Mouse (Mus musculus): ENCODE measurements around the gene Cntnap2. TPM values are rescaled to one million over a fixed set of nuclear protein-coding genes. Genes with fewer than 3 reads are reported as not detected.

Gene Cntnap2
- total and polyA plus RNA-seq, 2 experiments, result not detected

DNA sequence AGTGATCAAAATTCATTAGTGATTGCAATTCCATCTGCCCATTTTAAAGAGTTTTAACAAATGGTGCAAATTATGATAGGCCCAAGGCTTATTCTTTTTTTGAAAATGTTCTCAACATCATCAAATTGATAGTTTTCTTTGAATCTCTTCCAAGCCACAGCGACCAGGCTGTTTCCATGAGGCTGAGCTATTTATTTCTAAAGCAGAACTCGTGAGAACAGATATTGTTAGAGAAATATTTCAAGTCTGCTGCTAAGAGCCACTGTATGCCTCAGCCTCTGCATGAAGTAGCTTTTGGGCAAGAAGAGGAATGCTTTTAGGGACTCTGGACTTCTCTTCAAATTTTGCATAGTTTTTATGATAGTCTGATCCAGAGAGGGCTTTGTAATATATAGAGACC is 1972.2 kb downstream of the Cntnap2 start:
- H3K36me3 ChIP-seq (ENCODE audit: control insufficient read depth, insufficient read depth, low read length), result no peaks in the 10 kb centered on the region
- no peaks in the 10 kb centered on the region for H3K79me2 ChIP-seq (ENCODE audit: control insufficient read depth, insufficient read depth, low read length)
- H3K4me1 ChIP-seq (ENCODE audit: control insufficient read depth, insufficient read depth, low read length), result no peaks in the 10 kb centered on the region
- no peak for DNase-seq (ENCODE audit: extremely low read depth, low read depth, low spot score)
- H3K4me3 ChIP-seq (ENCODE audit: insufficient read depth, low read depth, low read length), result no peak overlapping the region
- 68% methylated on average over 2 of the region's 2 CpGs for WGBS
- TF ChIP-seq POLR2A (IDR thresholded peaks at IDR 0.05; ENCODE audit: extremely low read depth, insufficient read depth, low read length), result no peak
- TF ChIP-seq CTCF (IDR thresholded peaks at IDR 0.05; ENCODE audit: low read depth, low read length), result no peak
- H3K9ac ChIP-seq (ENCODE audit: low read depth, low read length), result no peak overlapping the region
- H3K27ac ChIP-seq (replicated peaks; ENCODE audit: insufficient read depth, low read depth, low read length), result no peak overlapping the region
- H3K27me3 ChIP-seq (ENCODE audit: control insufficient read depth, insufficient read depth, low read length), result no peaks in the 10 kb centered on the region

DNA sequence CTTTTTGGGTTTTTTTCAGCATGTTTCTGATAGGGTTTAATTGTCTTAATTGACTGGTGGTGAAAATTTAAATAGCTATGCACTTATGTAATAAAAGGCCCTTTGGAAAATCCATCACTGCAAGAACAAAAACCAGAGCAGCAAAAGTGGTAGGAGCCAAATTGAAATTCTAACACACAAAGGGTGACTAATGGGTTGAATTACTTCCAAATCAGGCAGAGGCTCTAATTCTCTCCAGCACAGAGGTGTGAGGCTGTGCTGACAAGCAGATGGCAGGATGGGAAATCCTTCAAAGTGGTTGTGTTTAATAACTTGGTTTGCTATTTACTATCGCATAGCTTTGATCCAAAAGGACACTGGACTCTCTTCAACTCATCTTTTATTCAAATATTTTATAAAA is 1983.4 kb downstream of the Cntnap2 start:
- H3K4me1 ChIP-seq (ENCODE audit: control insufficient read depth, insufficient read depth, low read length), result no peaks in the 10 kb centered on the region
- H3K27ac ChIP-seq (replicated peaks; ENCODE audit: insufficient read depth, low read depth, low read length), result no peak overlapping the region
- WGBS, result 77% methylated on average over 1 of the region's 1 CpGs
- no peak for DNase-seq (ENCODE audit: extremely low read depth, low read depth, low spot score)
- H3K27me3 ChIP-seq (ENCODE audit: control insufficient read depth, insufficient read depth, low read length), result no peaks in the 10 kb centered on the region; the same call in 1 of the 2 replicates
- H3K9ac ChIP-seq (ENCODE audit: low read depth, low read length), result no peak overlapping the region
- TF ChIP-seq CTCF (IDR thresholded peaks at IDR 0.05; ENCODE audit: low read depth, low read length) (no peak), POLR2A (IDR thresholded peaks at IDR 0.05; ENCODE audit: extremely low read depth, insufficient read depth, low read length) (no peak)
- H3K79me2 ChIP-seq (ENCODE audit: control insufficient read depth, insufficient read depth, low read length), result no peaks in the 10 kb centered on the region
- H3K36me3 ChIP-seq (ENCODE audit: control insufficient read depth, insufficient read depth, low read length), result no peaks in the 10 kb centered on the region
- H3K4me3 ChIP-seq (ENCODE audit: insufficient read depth, low read depth, low read length), result no peak overlapping the region

DNA sequence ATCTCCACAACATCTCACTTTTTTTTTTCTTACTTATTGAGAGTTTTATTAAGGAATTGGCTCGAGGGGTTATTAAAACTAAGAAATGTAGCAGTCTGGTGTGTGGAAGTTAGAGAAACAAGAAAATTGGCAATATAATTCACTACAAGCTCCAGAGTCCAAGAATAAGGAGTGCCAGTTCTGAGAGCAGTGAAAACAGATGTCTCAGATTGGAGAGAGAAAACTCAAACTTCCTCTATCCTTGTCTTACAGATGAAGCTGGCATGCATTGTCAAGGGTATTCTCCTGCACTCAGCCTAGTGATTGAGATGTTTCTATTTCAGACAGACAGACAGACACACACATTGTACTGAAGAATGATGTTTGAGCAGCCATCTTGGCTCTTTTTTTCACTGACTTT is 1984.4 kb downstream of the Cntnap2 start:
- DNase-seq (ENCODE audit: extremely low read depth, low read depth, low spot score), result no peak
- Histone ChIP-seq H3K9ac (ENCODE audit: low read depth, low read length) (no peak overlapping the region), H3K27me3 (ENCODE audit: control insufficient read depth, insufficient read depth, low read length) (no peaks in the 10 kb centered on the region; the same call in 1 of the 2 replicates), H3K79me2 (ENCODE audit: control insufficient read depth, insufficient read depth, low read length) (no peaks in the 10 kb centered on the region), H3K4me3 (ENCODE audit: insufficient read depth, low read depth, low read length) (no peak overlapping the region), H3K36me3 (ENCODE audit: control insufficient read depth, insufficient read depth, low read length) (no peaks in the 10 kb centered on the region), H3K27ac (replicated peaks; ENCODE audit: insufficient read depth, low read depth, low read length) (no peak overlapping the region), H3K4me1 (ENCODE audit: control insufficient read depth, insufficient read depth, low read length) (no peaks in the 10 kb centered on the region)
- no peak for TF ChIP-seq POLR2A (IDR thresholded peaks at IDR 0.05; ENCODE audit: extremely low read depth, insufficient read depth, low read length)
- TF ChIP-seq CTCF (IDR thresholded peaks at IDR 0.05; ENCODE audit: low read depth, low read length), result no peak
- WGBS, result 95% methylated on average over 1 of the region's 1 CpGs

DNA sequence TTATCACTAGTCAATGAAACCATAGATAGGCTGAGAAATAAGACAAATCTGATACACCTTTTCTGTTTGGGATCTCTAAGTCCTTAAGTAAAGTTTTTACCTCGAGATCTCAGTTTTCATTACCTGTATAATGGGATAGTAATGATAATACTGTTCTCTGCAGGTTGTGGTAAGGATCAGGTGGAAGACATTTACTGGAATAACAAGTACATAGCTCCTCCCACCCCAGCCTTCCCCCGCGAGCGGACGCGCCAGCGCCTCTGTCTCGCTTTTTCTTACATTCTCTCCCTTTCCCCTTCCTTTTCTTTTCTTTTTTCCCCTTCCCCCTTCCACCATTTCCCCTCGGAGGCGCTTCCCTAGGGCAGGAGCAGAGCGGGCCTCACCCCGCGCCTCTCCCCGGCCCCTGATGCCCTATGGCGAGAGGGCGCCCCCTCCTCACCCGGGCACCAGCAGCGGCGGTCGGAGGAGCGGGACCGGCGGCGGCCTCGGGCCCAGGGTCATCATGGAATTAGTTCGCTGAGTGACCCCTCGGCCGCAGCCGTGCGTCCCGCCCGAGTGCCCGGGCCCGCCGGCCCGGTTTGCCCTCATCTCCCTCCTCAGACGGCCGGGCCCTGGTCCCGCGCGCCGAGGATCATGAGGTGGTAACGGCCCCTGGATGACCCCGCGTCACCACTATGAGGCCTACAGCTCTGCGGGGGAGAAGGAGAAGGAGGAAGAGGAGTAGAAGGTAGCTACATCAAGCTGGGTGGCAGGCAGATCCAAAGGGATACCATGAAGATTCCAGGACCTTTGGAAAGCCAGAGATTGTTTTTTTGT is 1985.4 kb downstream of the Cntnap2 start:
- Histone ChIP-seq H3K27ac (replicated peaks; ENCODE audit: insufficient read depth, low read depth, low read length) (no peak overlapping the region), H3K4me1 (ENCODE audit: control insufficient read depth, insufficient read depth, low read length) (no peaks in the 10 kb centered on the region), H3K36me3 (ENCODE audit: control insufficient read depth, insufficient read depth, low read length) (no peaks in the 10 kb centered on the region), H3K9ac (ENCODE audit: low read depth, low read length) (no peak overlapping the region), H3K79me2 (ENCODE audit: control insufficient read depth, insufficient read depth, low read length) (no peaks in the 10 kb centered on the region), H3K4me3 (ENCODE audit: insufficient read depth, low read depth, low read length) (no peak overlapping the region), H3K27me3 (ENCODE audit: control insufficient read depth, insufficient read depth, low read length) (no peaks in the 10 kb centered on the region; the same call in 1 of the 2 replicates)
- no peak for DNase-seq (ENCODE audit: extremely low read depth, low read depth, low spot score)
- TF ChIP-seq CTCF (IDR thresholded peaks at IDR 0.05; ENCODE audit: low read depth, low read length) (no peak), POLR2A (IDR thresholded peaks at IDR 0.05; ENCODE audit: extremely low read depth, insufficient read depth, low read length) (no peak)
- 4% methylated on average over 46 of the region's 46 CpGs for WGBS

DNA sequence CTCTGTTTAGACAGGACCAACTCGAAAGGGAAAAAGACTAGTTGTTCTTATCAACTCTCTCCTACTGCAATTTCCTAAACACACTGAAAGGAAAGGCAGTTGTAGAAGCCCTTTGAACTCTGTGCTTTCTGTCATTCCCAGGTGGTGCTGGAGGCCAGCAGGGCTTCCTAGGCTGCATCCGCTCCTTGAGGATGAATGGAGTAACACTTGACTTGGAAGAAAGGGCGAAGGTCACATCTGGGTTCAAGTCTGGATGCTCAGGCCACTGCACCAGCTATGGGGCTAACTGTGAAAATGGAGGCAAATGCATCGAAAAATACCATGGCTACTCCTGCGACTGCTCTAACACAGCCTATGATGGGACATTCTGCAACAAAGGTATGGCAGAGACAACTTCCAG is 1989.9 kb downstream of the Cntnap2 start:
- no peak for TF ChIP-seq CTCF (IDR thresholded peaks at IDR 0.05; ENCODE audit: low read depth, low read length)
- TF ChIP-seq POLR2A (IDR thresholded peaks at IDR 0.05; ENCODE audit: extremely low read depth, insufficient read depth, low read length), result no peak
- WGBS, result 57% methylated on average over 5 of the region's 5 CpGs
- Histone ChIP-seq H3K27me3 (ENCODE audit: control insufficient read depth, insufficient read depth, low read length) (no peaks in the 10 kb centered on the region; the same call in 1 of the 2 replicates), H3K36me3 (ENCODE audit: control insufficient read depth, insufficient read depth, low read length) (no peaks in the 10 kb centered on the region), H3K79me2 (ENCODE audit: control insufficient read depth, insufficient read depth, low read length) (no peaks in the 10 kb centered on the region), H3K4me1 (ENCODE audit: control insufficient read depth, insufficient read depth, low read length) (no peaks in the 10 kb centered on the region), H3K27ac (replicated peaks; ENCODE audit: insufficient read depth, low read depth, low read length) (no peak overlapping the region), H3K4me3 (ENCODE audit: insufficient read depth, low read depth, low read length) (no peak overlapping the region), H3K9ac (ENCODE audit: low read depth, low read length) (no peak overlapping the region)
- no peak for DNase-seq (ENCODE audit: extremely low read depth, low read depth, low spot score)

Data from liver, adult 2 months (tissue).